Mouse (Mus musculus) midbrain, embryonic 15.5 days (tissue): Measurements from ENCODE around the gene Jph3. TPM values are rescaled to one million over a fixed set of nuclear protein-coding genes. Genes with fewer than 3 reads are reported as not detected.

Experiments
- ATAC-seq: fragments of 200-750 bp; cut with Nextera tagmentation; replicated peaks from 2 replicates; pipeline ENCODE4 v1.8.0; 2017; ENCODE audit warnings: moderate TSS enrichment
- H3K27ac ChIP-seq: fragments of 300-500 bp; sonication (generic); 2 replicates; pipeline ENCODE4 v1.5.1; 2015; ENCODE audit warnings: mild to moderate bottlenecking, inconsistent platforms
- H3K27me3 ChIP-seq: fragments of 300-500 bp; sonication (generic); replicated peaks from 2 replicates; pipeline ENCODE4 v1.6.1; 2015; ENCODE audit warnings: inconsistent platforms
- H3K36me3 ChIP-seq: fragments of 300-500 bp; sonication (generic); replicated peaks from 2 replicates; pipeline ENCODE4 v1.6.1; 2015; ENCODE audit warnings: inconsistent platforms
- H3K4me1 ChIP-seq: fragments of 300-500 bp; sonication (generic); 2 replicates; pipeline ENCODE4 v1.6.1; 2015; ENCODE audit warnings: inconsistent platforms
- H3K4me2 ChIP-seq: fragments of 300-500 bp; sonication (generic); 2 replicates; pipeline ENCODE4 v1.6.1; 2015; ENCODE audit warnings: inconsistent platforms, mild to moderate bottlenecking, moderate library complexity
- H3K4me3 ChIP-seq: fragments of 300-500 bp; sonication (generic); 2 replicates; pipeline ENCODE4 v1.5.1; 2015; ENCODE audit warnings: mild to moderate bottlenecking, inconsistent platforms
- H3K9ac ChIP-seq: fragments of 300-500 bp; sonication (generic); 2 replicates; pipeline ENCODE4 v1.6.1; 2015; ENCODE audit warnings: mild to moderate bottlenecking, inconsistent platforms
- H3K9me3 ChIP-seq: fragments of 300-500 bp; sonication (generic); 2 replicates; pipeline ENCODE4 v1.6.1; 2016; ENCODE audit warnings: inconsistent platforms
- WGBS: fragments of 180-500 bp; shearing (Covaris S2); methylation state at CpG from one replicate; pipeline ENCODE4 v1.1.7; 2015; ENCODE audit warnings: mixed read lengths; 5-methylcytosine and 5-hydroxymethylcytosine counted together
- polyA plus RNA-seq: library from polyadenylated mRNA; unstranded; fragments of >200 nt; fragmentation: Nextera tagmentation; extraction: Ambion mirVana; gene quantifications from 2 replicates; pipeline ENCODE4 v1.2.1, GENCODE M21; 2015

The Jph3 gene
- polyA plus RNA-seq, 1 experiment from 2014 or later = 114 TPM

DNA sequence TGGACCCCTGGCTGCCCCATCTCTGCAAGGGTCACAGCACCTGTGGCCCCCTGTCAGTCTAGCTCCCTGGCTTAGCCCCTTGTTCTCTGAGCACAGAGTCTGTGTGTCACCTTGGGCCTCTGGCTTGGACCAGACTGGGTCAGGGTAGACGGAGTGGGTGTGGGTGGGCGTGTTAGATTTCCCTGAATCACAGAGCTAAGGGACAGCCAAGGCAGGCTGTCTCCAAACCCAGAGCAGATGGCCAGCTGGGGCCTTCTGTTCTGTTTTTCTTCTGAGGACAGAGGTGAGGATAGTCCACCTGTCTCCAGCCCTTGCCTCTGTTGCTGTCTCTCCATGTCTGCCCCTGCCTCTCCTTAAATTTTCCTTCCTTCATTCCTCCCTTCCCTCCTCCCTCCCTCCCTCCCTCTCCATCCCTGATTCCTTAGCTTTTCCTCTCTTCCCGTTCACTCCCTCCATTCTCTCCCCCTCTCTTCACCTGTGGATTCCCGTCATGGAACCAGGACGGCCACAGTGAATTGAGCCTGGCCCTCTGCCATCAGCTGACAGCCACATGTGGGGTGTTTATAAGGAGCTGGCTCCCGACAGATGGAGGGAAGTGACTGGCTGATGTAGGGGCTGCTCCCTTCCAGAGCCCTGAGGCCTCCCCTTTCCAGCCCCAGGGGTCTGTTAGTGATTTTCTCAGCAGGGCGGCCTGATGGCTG, 33.7 kb downstream of the Jph3 start:
- H3K9me3 ChIP-seq = no peaks in the 10 kb centered on the region
- ATAC-seq = no peak
- H3K36me3 ChIP-seq = no peaks in the 10 kb centered on the region
- 0 out of 2 replicates have a peak, but pooled peaks cover 5% of the 10 kb centered on the region for H3K4me1 ChIP-seq
- no peak overlapping the region for H3K4me2 ChIP-seq
- H3K9ac ChIP-seq = no peak overlapping the region
- no peak overlapping the region for H3K27ac ChIP-seq
- H3K27me3 ChIP-seq = no peaks in the 10 kb centered on the region
- H3K4me3 ChIP-seq = no peak overlapping the region
- 45% methylated on average over 7 of the region's 7 CpGs for WGBS

DNA sequence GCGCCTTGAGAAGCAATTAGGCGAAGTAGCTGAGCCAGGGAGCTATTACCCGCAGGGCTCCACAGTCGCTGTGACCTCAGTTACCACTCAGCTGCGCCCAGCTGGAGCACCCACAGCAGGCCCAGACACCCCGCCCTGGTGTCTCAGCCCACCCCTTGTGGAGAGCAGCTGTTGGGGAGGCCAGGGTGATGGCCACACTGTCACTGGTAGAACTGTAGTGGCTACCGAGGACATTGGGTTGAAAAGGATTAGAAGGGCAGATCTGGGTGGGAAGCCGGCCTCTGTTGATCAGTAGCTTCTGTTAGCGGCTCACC, 34.2 kb downstream of the Jph3 start:
- WGBS = 57% methylated on average over 9 of the region's 9 CpGs
- Histone ChIP-seq H3K9ac (no peak overlapping the region), H3K9me3 (no peaks in the 10 kb centered on the region), H3K27me3 (no peaks in the 10 kb centered on the region), H3K4me2 (no peak overlapping the region), H3K4me3 (no peak overlapping the region), H3K4me1 (0 out of 2 replicates have a peak, but pooled peaks cover 5% of the 10 kb centered on the region), H3K36me3 (no peaks in the 10 kb centered on the region), H3K27ac (no peak overlapping the region)
- no peak for ATAC-seq

DNA sequence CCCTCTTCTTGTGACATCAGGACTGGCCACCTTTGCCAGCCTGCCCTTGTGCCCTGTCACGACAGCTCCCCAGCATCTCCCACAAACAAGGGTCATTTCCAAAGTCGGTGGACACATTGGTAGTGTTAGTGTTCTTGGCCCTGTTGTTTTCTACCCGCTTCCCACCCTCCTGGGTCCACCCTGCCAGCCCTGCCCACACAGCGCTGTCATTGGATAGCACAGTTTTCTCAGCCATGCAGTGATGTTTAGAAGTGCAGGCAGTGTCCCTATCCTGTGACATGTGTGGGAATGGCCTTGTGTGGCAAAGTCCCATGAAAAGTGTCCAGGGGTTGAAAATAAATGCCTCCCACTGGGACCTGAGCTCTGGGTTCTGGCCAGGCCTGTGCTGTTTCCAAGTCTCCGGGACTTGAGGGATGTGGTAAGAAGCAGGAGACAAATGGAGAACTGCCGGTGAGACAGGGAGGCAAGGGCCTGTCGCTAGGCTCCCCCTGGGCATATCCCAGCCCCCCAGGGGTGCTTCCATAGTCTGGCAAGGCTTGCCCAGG, 36.2 kb downstream of the Jph3 start:
- peaks cover 16% of the 10 kb centered on the region for H3K4me1 ChIP-seq
- H3K4me3 ChIP-seq = no peak overlapping the region
- no peaks in the 10 kb centered on the region for H3K9me3 ChIP-seq
- H3K9ac ChIP-seq = no peak overlapping the region
- no peaks in the 10 kb centered on the region for H3K36me3 ChIP-seq
- no peak overlapping the region for H3K4me2 ChIP-seq
- ATAC-seq = no peak
- 84% methylated on average over 7 of the region's 7 CpGs for WGBS
- H3K27me3 ChIP-seq = no peaks in the 10 kb centered on the region
- H3K27ac ChIP-seq = no peak overlapping the region

DNA sequence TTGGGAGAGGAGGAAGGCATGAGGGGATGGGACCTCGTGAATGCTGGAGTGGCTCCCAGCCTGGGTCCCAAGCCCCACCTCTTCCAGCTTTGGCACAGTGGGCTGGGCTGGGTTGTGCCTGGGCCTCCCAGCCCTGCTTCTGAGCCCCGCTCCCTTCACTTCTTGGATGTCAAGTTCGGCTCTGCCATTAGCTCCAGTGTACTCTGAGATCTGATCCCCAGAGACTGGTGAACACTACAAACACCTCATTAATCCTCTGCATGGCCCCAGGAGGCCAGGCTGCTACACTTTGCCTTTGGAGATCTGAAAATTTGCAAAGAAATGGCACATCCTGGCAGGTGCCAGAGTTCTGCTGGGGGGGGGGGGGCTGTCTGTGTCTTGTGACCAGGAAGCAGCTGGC, 39.7 kb downstream of the Jph3 start:
- Histone ChIP-seq H3K4me2 (no peak overlapping the region), H3K27me3 (no peaks in the 10 kb centered on the region), H3K27ac (no peak overlapping the region), H3K9ac (no peak overlapping the region), H3K4me3 (no peak overlapping the region), H3K4me1 (peaks cover 28% of the 10 kb centered on the region), H3K36me3 (no peaks in the 10 kb centered on the region), H3K9me3 (no peaks in the 10 kb centered on the region)
- no peak for ATAC-seq
- WGBS = 54% methylated on average over 3 of the region's 3 CpGs

DNA sequence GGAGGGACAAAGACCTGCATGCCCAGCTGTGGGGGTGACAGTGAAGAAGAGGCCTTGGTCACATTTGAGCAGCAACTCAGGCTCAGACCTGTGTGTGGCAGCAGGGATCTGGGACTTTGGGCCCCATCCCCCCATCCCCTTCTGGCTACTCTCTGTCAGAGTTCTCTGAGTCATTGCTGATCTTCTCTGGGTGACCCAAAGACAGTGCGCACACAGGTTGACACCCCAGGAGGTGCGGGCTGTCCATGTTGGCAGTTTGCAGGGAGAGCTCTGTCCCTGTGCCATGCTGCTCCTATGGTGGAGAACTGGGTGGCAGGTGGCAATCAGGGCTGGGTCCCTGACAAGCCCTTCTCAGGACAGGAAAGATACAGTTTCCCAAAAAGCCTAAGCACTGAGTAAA, 40.2 kb downstream of the Jph3 start:
- H3K9me3 ChIP-seq = no peaks in the 10 kb centered on the region
- peaks cover 28% of the 10 kb centered on the region for H3K4me1 ChIP-seq
- H3K36me3 ChIP-seq = no peaks in the 10 kb centered on the region
- no peaks in the 10 kb centered on the region for H3K27me3 ChIP-seq
- no peak overlapping the region for H3K4me2 ChIP-seq
- WGBS = 88% methylated on average over 2 of the region's 2 CpGs
- no peak overlapping the region for H3K27ac ChIP-seq
- no peak overlapping the region for H3K9ac ChIP-seq
- no peak overlapping the region for H3K4me3 ChIP-seq
- no peak for ATAC-seq

DNA sequence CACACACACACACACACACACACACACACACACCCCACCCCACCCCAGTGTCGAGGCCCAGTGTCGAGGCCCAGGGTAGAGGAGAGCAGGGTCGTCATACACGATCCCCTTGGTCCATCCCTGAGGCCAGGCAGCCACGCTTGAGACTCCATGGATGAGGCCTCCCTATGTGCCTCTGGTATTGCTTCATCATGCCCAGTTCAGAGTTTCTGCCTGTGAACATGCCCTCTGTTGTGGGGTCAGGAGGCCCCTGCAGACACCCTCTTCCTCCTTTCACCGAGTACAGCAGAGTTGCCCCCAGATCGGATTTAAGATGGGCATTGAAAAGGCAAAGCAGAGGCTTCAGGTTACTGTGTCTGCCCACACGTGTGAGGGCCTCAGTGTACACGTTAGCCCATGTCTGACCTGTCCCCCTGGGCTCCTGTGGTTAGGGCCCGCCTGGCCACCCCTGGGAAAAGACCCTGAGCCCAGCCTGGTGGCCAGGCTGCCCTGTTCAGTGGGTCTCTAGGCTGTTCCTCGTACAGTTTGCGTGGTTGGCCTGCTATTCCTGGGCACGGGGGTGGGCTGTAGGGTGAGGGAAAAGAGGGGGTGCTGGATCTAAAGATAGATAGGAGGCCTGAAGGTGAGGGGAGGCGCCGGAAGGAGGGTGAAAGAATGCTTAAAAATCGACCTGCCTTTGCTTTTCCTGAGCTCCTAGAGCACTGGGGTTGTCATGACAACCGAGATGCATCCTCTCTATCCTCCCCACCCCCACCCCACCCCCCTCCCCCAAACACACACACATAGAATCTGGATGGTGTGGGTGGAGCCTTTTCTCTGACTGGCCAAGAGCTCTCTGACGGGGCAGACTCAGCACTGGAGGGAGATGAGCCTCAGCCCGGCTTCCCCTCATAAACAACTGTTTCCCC, 41.7 kb downstream of the Jph3 start:
- peak overlapping the region; percentile 69 for H3K27ac ChIP-seq
- peak; percentile 80 for ATAC-seq
- H3K4me1 ChIP-seq = peaks cover 28% of the 10 kb centered on the region
- peak overlapping the region; percentile 34 for H3K4me2 ChIP-seq
- H3K27me3 ChIP-seq = no peaks in the 10 kb centered on the region
- H3K9ac ChIP-seq = no peak overlapping the region
- no peaks in the 10 kb centered on the region for H3K36me3 ChIP-seq
- H3K9me3 ChIP-seq = no peaks in the 10 kb centered on the region
- no peak overlapping the region for H3K4me3 ChIP-seq
- 16% methylated on average over 19 of the region's 19 CpGs for WGBS

DNA sequence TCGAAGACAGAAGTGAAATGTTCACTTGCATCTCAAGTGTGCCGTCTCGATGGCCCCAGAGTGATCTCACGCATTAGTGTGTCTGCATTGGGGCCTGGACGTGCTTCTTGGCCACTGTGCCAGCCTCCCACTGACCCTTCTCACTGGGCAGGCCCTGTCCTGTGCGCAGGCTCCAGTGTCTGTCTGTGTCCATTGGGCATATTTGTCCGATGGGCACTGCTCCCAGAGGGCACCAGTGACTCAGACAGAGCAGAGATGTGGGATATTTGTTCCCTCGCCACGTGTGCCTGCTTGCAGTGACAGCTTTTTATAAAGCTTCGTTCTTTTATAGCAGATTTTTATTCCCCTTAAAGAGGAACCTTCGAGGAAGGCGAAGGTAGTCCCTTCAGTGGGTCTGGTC, 44.5 kb downstream of the Jph3 start:
- H3K4me1 ChIP-seq = peaks cover 27% of the 10 kb centered on the region
- H3K36me3 ChIP-seq = no peaks in the 10 kb centered on the region
- H3K27me3 ChIP-seq = no peaks in the 10 kb centered on the region
- H3K9me3 ChIP-seq = no peaks in the 10 kb centered on the region
- no peak for ATAC-seq
- H3K4me2 ChIP-seq = no peak overlapping the region
- 89% methylated on average over 12 of the region's 12 CpGs for WGBS
- H3K9ac ChIP-seq = no peak overlapping the region
- H3K4me3 ChIP-seq = no peak overlapping the region
- H3K27ac ChIP-seq = no peak overlapping the region

DNA sequence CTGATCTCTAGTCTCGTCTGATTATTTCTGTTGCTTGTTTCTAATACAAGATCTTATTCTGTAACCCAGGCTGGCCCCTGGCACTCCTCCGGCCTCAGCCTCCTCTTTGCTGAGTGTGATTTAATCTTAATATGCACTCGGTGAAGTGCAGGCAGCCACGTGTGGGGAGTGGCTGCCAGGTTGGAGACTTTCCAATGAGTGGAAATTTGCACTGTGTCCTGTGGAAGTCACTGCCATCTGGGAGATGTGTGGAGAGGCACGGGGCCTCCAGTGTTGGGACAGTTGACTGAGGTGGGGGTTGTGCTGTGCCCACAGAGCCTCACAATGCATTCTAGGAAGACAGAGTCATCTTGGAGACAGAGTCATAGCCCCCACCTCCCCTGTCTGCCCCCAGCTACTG, 53.1 kb downstream of the Jph3 start:
- Histone ChIP-seq H3K4me3 (no peak overlapping the region), H3K9ac (no peak overlapping the region), H3K36me3 (no peaks in the 10 kb centered on the region), H3K27ac (no peak overlapping the region), H3K27me3 (no peaks in the 10 kb centered on the region), H3K9me3 (no peaks in the 10 kb centered on the region), H3K4me2 (no peak overlapping the region), H3K4me1 (no peaks in the 10 kb centered on the region)
- ATAC-seq = no peak
- 70% methylated on average over 5 of the region's 5 CpGs for WGBS

DNA sequence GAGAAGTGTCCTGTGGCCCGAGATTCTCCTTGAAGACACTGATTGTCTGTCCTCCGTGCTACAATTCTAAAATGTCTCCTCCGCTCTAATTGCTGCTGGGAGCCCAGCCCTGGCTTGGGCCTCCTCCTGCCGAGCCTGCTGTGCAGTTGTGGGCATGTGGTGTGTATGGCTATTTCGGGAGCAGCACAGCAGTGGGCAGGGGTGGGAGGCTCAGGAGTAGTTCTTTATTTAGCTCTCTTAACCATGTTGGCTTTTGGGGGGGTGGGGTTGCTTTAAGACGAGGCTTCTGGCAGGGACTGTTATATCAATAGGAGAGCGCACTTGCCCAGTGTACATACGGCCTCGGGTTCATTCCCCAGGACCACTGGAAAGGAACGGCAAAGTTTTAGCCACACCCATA, 57.1 kb downstream of the Jph3 start:
- Histone ChIP-seq H3K27ac (no peak overlapping the region), H3K9ac (no peak overlapping the region), H3K27me3 (no peaks in the 10 kb centered on the region), H3K9me3 (no peaks in the 10 kb centered on the region), H3K4me1 (no peaks in the 10 kb centered on the region), H3K36me3 (no peaks in the 10 kb centered on the region), H3K4me2 (no peak overlapping the region), H3K4me3 (no peak overlapping the region)
- 58% methylated on average over 10 of the region's 10 CpGs for WGBS
- no peak for ATAC-seq

DNA sequence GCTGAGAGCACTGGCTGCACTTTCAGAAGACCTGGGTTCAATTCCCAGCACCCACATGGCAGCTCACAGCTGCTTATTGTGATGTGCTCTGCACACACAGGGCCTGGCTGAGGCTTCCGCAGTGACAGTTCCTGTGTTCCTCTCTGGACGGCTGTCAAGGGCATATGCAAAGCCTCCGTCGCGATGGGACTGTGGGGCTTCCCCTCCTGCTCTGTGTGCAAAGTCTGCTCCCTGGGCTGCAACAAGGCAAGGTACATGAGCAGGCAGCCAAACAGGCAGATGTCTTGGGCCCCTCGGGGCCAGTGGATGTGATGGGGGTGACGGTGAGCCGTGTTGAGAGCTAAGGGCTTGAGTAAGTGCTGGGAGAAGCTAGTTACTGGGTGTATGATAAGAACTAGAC, 59.4 kb downstream of the Jph3 start:
- H3K4me1 ChIP-seq = no peaks in the 10 kb centered on the region
- no peak overlapping the region for H3K9ac ChIP-seq
- no peak overlapping the region for H3K27ac ChIP-seq
- 87% methylated on average over 8 of the region's 8 CpGs for WGBS
- H3K27me3 ChIP-seq = no peaks in the 10 kb centered on the region
- H3K4me2 ChIP-seq = no peak overlapping the region
- H3K9me3 ChIP-seq = no peaks in the 10 kb centered on the region
- no peak overlapping the region for H3K4me3 ChIP-seq
- no peak for ATAC-seq
- no peaks in the 10 kb centered on the region for H3K36me3 ChIP-seq

DNA sequence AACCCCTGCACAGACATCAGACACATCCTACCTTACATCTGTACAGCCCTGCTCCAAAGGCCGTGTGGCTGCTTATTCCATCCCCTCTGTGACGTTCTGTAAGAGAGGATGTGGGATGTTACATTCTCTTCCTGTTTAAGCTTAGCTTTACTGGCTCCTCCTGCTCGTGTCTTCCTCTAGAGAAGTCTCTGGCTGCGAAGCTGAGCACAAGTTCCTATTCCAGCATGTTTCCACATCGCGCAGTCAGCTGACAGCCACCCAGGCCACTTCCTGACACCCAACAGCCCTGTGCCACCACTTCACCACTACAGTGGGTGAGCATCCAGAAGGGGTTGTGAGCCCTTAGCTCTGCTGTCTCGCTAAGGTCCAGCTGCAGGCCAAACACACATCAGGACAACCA, 62.7 kb downstream of the Jph3 start:
- ATAC-seq = no peak
- no peak overlapping the region for H3K27ac ChIP-seq
- H3K9me3 ChIP-seq = no peaks in the 10 kb centered on the region
- H3K4me2 ChIP-seq = no peak overlapping the region
- H3K4me3 ChIP-seq = no peak overlapping the region
- H3K4me1 ChIP-seq = no peaks in the 10 kb centered on the region
- 80% methylated on average over 7 of the region's 7 CpGs for WGBS
- H3K27me3 ChIP-seq = no peaks in the 10 kb centered on the region
- H3K36me3 ChIP-seq = peaks cover 4% of the 10 kb centered on the region; the same call in 1 of the 2 replicates
- no peak overlapping the region for H3K9ac ChIP-seq

DNA sequence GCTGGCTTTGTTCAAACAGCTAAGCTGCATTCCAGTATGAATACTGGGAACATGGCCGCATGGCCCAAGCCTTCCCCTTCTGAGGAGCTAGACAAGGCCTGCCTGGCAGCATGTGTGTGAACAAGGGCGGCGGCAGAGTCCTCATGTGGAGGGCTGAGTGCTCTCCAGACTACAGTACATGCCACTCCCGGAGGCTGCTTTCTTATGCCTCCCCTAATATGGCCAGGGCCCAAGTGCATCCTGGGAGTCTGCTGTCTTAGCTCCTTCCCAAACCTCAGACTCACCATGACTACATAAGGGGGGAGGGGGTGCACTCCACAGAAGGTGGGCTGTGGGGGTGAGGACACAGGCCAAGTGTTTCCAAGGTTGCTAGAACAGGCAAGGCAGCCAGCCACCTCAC, 63.2 kb downstream of the Jph3 start:
- Histone ChIP-seq H3K27ac (no peak overlapping the region), H3K4me1 (no peaks in the 10 kb centered on the region), H3K4me2 (no peak overlapping the region), H3K36me3 (peaks cover 4% of the 10 kb centered on the region; the same call in 1 of the 2 replicates), H3K9ac (no peak overlapping the region), H3K9me3 (no peaks in the 10 kb centered on the region), H3K27me3 (no peaks in the 10 kb centered on the region), H3K4me3 (no peak overlapping the region)
- ATAC-seq = no peak
- whole genome bisulfite sequencing = 70% methylated on average over 4 of the region's 4 CpGs
